Mouse (Mus musculus) CD4-positive, CD25-positive, alpha-beta regulatory T cell, adult 4 months (primary cell): ENCODE data around the gene Acvrl1. TPM values are rescaled to one million over a fixed set of nuclear protein-coding genes. Genes with fewer than 3 reads are reported as not detected.
A peak's percentile ranks its signal among the peaks of the same experiment; 100 is the strongest.
"Not testable (repeated sequence)": the region's sequence is repeated elsewhere in the genome, so short reads cannot be mapped to it uniquely, and the experiment has no call there.

Source experiments
- ATAC-seq: one replicate; pipeline ENCODE4 v1.8.0; 2017
- polyA plus RNA-seq, 2 experiments: library from polyadenylated mRNA; unstranded; fragments of 100-300 nt; shearing (Covaris generic); gene quantifications; one replicate each; pipeline ENCODE4 v1.2.1; 2017

The Acvrl1 gene
- polyA plus RNA-seq, 2 experiments from 2014 or later, result 3.8 to 5.2 TPM

DNA sequence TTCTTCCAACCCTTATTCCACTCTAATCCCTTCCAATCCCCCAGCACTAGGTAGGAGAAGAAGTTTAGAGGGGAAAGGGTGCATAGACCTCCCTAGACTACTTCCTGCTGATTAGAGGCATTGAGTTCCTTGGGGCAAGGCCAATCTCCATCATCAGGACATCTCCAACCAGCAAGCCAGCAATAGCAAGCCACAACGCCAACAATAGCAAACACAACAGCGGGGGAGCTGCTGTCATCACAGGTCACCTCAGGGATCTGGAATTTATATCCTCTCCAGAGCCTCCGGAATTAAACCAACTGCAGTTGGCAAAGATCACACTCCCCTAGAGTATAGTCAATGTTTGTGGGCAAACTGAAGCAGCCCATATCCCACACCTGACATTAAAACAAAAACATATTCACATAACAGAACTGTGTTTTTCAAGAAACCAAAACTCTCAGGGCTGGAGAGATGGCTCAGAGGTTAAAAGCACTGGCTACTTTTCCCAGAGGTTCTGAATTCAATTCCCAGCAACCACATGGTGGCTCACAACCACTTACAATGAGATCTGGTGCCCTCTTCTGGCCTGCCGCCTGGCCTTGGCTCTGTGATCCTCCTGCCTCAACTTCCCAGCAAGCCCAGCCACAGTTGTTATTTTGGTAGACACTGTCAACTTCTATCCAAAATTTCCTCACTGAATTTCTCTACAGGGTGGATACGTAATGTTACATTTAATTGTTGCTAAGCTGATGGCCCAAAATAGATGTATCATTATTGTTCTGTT lies 20.2 kb upstream of the Acvrl1 start:
- no peak for ATAC-seq

DNA sequence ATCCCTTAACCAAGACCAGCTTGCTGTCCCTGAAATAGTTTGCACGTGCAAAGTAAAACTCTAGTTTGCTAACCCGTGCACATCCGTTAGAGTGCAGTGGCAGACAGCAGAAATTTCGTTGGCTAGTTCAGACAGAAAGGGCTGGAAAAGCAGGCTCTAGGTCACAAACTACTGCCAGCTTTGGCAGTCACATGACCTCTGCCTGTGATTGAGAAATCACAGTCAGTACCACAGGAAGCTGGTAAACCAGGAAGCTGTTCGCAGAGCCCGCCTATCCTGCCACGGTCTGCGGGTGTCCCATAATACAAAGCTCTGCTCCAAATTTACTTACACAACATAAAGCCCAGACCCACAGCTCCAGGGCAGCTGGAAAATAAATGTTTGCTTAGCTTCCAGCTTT lies 15.1 kb upstream of the Acvrl1 start:
- ATAC-seq, result peak; percentile 77

DNA sequence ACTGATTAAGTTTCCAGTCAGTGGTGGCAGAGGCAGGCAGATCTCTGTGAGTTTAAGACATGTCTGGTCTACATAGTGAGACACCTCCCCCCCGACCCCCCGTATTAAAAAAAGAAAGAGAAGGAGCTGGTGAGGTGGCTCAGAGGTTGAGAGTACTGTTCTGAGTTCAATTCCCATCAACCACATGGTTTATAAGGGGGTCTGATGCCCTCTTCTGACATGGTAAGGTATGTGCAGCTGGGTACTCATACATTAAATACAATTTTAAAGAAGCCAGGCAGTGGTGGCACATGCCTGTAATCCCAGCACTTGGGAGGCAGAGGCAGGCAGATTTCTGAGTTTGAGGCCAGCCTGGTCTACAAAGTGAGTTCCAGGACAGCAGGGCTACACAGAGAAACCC lies 14.5 kb upstream of the Acvrl1 start:
- not testable (repeated sequence) for ATAC-seq

GRCm38 (mm10) chr15:101115511-101116110 lies 12.7 kb upstream of the Acvrl1 start, which contains the start of gene Ankrd33:
Gene Ankrd33, plus strand, starts transcription at chr15:101115755.
- no peak for ATAC-seq

- no peak for ATAC-seq
Measured at GRCm38 (mm10) chr15:101118399-101119125, 9.8 kb upstream of the Acvrl1 start.

DNA sequence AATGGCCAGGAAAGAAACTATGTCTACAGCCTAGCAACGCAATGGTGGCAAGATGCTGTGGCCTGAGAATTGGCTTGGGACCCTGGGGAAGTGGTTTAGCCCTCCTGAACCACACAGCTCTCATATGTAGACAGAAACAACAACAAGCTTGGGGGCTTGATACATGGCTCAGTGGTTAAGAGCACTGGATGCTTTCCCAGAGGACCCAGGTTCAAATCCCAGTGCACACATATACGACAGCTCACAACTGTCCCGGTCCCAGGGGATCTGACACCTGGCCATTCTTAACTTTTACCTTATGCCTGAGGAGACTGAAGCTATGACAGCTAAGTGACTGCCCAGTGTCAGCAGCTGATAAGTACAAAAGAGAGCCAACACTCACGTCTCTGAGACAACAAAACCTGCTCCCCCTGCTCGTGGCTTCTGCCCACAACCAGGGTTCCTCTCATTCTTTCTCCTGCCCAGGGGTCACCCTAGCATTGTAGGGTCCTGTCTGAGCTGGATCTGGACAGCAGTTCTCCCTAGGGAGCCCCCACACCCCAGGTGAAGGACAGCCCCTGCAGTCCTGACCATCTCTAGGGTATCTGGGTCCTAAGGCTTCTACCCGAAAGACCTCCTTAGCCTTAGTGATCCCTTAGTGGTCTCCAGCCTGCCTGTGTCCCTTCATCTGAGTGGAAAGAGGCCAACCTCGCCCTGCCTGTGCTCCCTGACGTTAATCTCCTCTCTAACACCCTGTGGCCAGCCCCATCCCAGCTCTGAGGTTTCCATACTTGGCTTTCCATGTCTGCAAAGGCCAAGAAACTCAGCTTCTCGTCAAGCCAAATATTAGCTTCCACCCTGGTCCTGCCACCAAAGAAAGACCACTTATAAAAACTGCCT lies 6.7 kb upstream of the Acvrl1 start:
- no peak for ATAC-seq

DNA sequence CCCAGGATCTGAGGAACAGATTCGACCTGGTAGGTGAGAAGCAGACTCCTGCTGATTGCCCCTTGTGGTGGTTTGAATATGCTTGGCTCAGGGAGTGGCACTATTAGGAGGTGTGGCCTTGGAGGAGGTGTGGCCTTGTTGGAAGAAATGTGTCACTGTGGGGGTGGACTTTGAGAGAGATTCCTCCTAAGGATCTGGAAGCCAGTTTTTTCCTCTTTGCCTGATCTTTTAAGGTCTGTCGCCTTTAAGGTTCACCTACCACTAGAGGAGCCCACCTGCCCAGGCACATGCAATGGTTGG lies 6.1 kb upstream of the Acvrl1 start:
- no peak for ATAC-seq

DNA sequence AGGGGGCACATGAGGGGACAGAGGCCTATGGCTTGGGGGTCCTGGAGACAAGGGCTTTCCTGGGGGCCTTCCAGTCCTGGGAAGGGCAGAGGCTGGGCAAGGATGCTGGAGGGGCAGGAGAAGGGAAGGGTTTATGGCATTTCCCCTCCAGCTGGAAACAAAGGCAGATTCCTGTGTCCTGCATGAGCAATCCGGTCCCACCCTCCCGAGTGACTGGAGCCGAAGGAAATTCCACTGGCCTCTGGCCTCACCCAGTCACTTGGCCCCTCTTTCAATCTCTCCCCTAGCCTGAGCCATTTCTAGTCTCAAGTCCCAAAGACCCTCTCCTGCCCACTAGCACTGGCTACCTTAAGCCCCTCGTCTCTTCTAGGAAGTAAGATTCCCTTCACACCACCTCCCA lies 5.1 kb upstream of the Acvrl1 start:
- no peak for ATAC-seq

- ATAC-seq, result no peak
Measured at GRCm38 (mm10) chr15:101125561-101125960, 2.8 kb upstream of the Acvrl1 start.

DNA sequence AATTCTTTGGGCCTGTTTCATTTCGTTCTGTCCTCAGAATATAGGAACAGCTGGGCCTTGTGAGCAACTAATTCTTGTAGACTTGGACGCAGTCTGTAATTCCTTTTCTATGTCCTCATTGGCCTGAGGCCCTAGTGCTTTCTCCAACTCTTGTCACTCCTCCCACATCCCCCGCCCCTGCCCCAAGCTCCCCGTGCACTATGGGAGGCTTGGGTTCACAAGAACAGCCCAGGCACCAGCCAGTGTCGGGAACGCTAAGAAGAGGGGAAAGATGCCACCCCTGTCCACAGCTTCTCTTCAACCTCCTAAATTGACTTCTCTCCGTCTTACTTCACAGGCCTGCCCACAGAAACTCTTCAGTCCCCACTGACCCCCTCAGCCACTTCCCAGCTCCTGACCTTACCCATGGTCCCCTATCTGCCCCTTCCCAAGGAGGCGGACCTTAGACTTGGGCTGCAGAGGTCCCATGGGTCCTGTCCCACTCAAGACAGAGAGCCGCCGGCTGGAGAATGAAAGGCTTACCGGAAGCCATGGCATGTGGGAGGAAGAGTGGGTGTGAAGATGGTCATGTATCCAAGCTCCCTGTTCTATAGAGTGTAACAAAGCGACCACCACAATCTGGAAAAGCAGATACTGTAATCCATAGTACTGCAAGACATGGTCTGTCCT lies 1.3 kb upstream of the Acvrl1 start:
- no peak for ATAC-seq

DNA sequence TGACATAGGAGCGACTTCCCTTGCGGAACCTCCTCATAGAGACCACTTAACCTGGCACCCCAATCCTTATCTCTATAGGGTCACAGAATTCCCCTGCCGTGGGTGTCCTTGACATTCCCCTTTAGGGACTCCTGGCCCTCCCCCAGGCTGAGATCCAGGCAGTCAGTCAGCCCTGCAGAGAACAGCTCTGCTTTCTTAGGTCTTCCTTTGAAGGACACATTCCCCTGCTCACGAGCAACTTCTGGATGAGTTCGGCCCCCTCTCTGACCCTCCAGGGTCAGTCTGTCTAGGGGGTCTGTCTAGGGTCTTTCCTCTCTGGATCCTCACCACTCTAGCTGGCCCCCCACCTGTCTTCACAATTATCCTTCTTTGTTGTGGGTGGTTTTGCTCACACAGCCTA lies 1.1 kb downstream of the Acvrl1 start:
- no peak for ATAC-seq

- no peak for ATAC-seq
Measured at GRCm38 (mm10) chr15:101131498-101131897, 3.2 kb downstream of the Acvrl1 start.

GRCm38 (mm10) chr15:101132041-101132440 lies 3.7 kb downstream of the Acvrl1 start:
- ATAC-seq, result no peak

GRCm38 (mm10) chr15:101132761-101133160 lies 4.4 kb downstream of the Acvrl1 start:
- no peak for ATAC-seq

DNA sequence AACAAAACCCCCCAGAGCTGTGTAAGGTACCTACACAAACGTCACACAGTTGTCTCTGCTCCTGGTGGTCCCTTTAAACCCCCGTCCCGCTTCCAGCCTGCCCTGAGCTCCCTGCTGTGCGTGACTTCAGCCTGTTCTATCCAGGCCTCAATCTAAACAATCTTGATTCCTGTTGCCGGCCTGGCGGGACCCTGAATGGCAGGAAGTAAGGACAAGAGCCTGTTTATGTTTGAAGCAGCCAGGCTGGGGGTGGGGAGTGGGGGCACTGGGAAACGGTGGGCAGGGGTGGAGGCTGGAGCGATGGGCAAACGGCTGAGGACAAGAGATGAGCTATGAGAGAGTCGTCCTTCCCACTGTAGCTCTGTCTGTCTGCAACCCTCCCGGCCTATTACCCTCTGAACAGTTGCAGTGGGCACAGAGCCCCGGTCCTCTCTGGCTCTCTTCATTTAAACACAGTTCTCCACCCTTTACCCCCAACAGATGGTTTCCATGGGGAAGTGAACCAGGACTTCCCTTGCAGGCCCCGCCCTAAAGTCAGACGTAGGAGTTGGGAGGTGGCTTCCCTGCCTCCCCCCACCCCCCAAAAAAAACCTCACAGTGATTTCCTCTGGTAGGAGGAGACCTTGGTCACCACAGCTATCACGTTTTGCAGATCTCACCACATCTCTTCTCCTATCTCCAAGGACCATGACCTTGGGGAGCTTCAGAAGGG lies 5.8 kb downstream of the Acvrl1 start:
- ATAC-seq, result peak; percentile 80

GRCm38 (mm10) chr15:101135405-101135804 lies 7.1 kb downstream of the Acvrl1 start:
- ATAC-seq, result peak; percentile 31

GRCm38 (mm10) chr15:101137455-101137854 lies 9.1 kb downstream of the Acvrl1 start:
- no peak for ATAC-seq

- no peak for ATAC-seq
Measured at GRCm38 (mm10) chr15:101138675-101139074, 10.4 kb downstream of the Acvrl1 start.

- ATAC-seq, result no peak
Measured at GRCm38 (mm10) chr15:101139885-101140284, 11.6 kb downstream of the Acvrl1 start.

DNA sequence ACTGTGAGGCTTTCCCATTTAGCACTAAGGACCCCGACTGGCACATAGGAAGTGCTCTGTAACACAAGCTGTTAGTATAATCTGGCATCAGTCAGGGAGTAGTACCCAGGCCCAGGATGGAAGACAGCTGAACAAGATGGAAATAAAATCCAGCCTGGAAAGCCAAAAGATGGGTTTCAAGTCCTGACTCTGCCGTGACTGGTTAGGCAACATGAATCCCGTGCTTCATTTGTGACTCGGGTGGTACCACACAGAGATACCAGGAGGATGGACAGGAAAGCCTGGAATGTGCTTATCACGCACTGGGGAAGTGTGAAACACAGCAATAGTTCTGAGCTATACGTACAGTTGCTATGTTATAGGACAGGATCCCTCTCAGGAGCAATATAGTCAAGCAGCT lies 12.3 kb downstream of the Acvrl1 start:
- no peak for ATAC-seq

GRCm38 (mm10) chr15:101141061-101141541 lies 12.8 kb downstream of the Acvrl1 start:
- ATAC-seq, result peak; percentile 17
